Mouse (Mus musculus) intestine, embryonic 14.5 days (tissue): ENCODE measurements at regions not wholly inside any gene's neighbourhood (a gene's known extent, or its start where the extent isn't known, plus 50 kb on each side); places are given as distances from the start of the nearest gene placed in this dataset.
A peak's percentile ranks its signal among the peaks of the same experiment; 100 is the strongest.

Experiments used
- ATAC-seq: fragments of 200-750 bp; cut with Nextera tagmentation; replicated peaks from 2 replicates; pipeline ENCODE4 v1.8.0; 2017; ENCODE audit warnings: low read depth, moderate number of reproducible peaks, moderate TSS enrichment, moderate library complexity; ENCODE audit not compliant: low FRiP score, low TSS enrichment
- DNase-seq: peaks from one replicate; pipeline ENCODE4 v3.0.0-alpha.2; 2018; ENCODE audit warnings: low spot score
- H3K27ac ChIP-seq: fragments of 300-500 bp; sonication (generic); 2 replicates; pipeline ENCODE4 v1.5.1; 2014; ENCODE audit warnings: low read depth, mild to moderate bottlenecking, control low read depth
- H3K27me3 ChIP-seq: fragments of 300-500 bp; sonication (generic); replicated peaks from 2 replicates; pipeline ENCODE4 v1.6.1; 2014; ENCODE audit warnings: low read length, control low read depth; ENCODE audit not compliant: control insufficient read depth, insufficient read depth
- H3K36me3 ChIP-seq: fragments of 300-500 bp; sonication (generic); 2 replicates; pipeline ENCODE4 v1.6.1; 2014; ENCODE audit warnings: low read length, control low read depth; ENCODE audit not compliant: control insufficient read depth, insufficient read depth
- H3K4me1 ChIP-seq: fragments of 300-500 bp; sonication (generic); replicated peaks from 2 replicates; pipeline ENCODE4 v1.6.1; 2014; ENCODE audit warnings: low read length, control low read depth, mixed read lengths; ENCODE audit not compliant: control insufficient read depth, insufficient read depth
- H3K4me2 ChIP-seq: fragments of 300-500 bp; sonication (generic); 2 replicates; pipeline ENCODE4 v1.6.1; 2014; ENCODE audit warnings: low read length
- H3K4me3 ChIP-seq: fragments of 300-500 bp; sonication (generic); 2 replicates; pipeline ENCODE4 v1.5.1; 2014; ENCODE audit warnings: low read depth, low read length, control low read depth, mixed read lengths
- H3K9ac ChIP-seq: fragments of 300-500 bp; sonication (generic); 2 replicates; pipeline ENCODE4 v1.6.1; 2014; ENCODE audit warnings: mild to moderate bottlenecking, low read length
- H3K9me3 ChIP-seq: fragments of 300-500 bp; sonication (generic); 2 replicates; pipeline ENCODE4 v1.6.1; 2016; ENCODE audit warnings: low read length, control low read depth; ENCODE audit not compliant: control insufficient read depth
- WGBS: fragments of 180-500 bp; shearing (Covaris S2); extraction: QIAGEN DNeasy Blood & Tissue Kit; methylation state at CpG from one replicate; pipeline ENCODE4 v1.1.7; 2014; 5-methylcytosine and 5-hydroxymethylcytosine counted together

- no peaks in the 10 kb centered on the region for H3K36me3 ChIP-seq
- no peaks in the 10 kb centered on the region for H3K9me3 ChIP-seq
- no peak overlapping the region for H3K27ac ChIP-seq
- no peaks in the 10 kb centered on the region for H3K4me1 ChIP-seq
- H3K9ac ChIP-seq: no peak overlapping the region
- peak; percentile 7 for DNase-seq
- 89% methylated on average over 2 of the region's 2 CpGs for WGBS
- ATAC-seq: no peak
- no peak overlapping the region for H3K4me3 ChIP-seq
- H3K4me2 ChIP-seq: no peak overlapping the region
- no peaks in the 10 kb centered on the region for H3K27me3 ChIP-seq
Measured at GRCm38 (mm10) chr3:83576155-83576554, 190.0 kb upstream of the Sfrp2 start.

GRCm38 (mm10) chr3:83580766-83581165 is 185.4 kb upstream of the Sfrp2 start:
- H3K4me3 ChIP-seq: no peak overlapping the region
- H3K27me3 ChIP-seq: no peaks in the 10 kb centered on the region
- H3K4me2 ChIP-seq: no peak overlapping the region
- H3K27ac ChIP-seq: no peak overlapping the region
- no peaks in the 10 kb centered on the region for H3K36me3 ChIP-seq
- no peaks in the 10 kb centered on the region for H3K9me3 ChIP-seq
- ATAC-seq (no peak), DNase-seq (peak; percentile 4)
- no peak overlapping the region for H3K9ac ChIP-seq
- WGBS: 87% methylated on average over 4 of the region's 4 CpGs
- no peaks in the 10 kb centered on the region for H3K4me1 ChIP-seq

DNA sequence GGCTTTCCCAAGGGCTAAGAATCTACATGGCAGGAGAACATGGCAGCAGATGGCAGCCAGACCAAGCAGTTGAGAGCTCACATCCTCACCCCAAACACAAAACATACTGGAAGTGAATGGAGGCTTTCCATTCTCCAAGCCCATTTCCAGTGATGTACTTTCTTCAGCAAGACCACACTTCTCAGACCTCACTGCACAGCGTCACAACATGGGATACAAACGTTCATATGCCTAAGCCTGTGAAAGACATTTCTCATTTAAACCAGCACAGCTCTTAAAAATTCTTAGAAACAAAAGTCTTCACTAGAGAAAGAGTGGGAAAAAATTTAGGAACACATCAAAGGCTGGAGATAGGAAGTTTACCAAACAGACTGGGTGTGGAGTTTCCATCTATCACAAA is 183.9 kb upstream of the Sfrp2 start:
- Histone ChIP-seq H3K9ac (no peak overlapping the region), H3K36me3 (no peaks in the 10 kb centered on the region), H3K4me1 (no peaks in the 10 kb centered on the region), H3K27ac (no peak overlapping the region), H3K9me3 (no peaks in the 10 kb centered on the region), H3K4me3 (no peak overlapping the region), H3K27me3 (no peaks in the 10 kb centered on the region), H3K4me2 (no peak overlapping the region)
- DNase-seq (peak; percentile 6), ATAC-seq (no peak)
- WGBS: 77% methylated on average over 2 of the region's 2 CpGs

- ATAC-seq (no peak), DNase-seq (peak; percentile 12)
- H3K9me3 ChIP-seq: no peaks in the 10 kb centered on the region
- no peak overlapping the region for H3K27ac ChIP-seq
- H3K27me3 ChIP-seq: no peaks in the 10 kb centered on the region
- H3K4me2 ChIP-seq: no peak overlapping the region
- no peak overlapping the region for H3K4me3 ChIP-seq
- WGBS: 61% methylated on average over 8 of the region's 8 CpGs
- no peaks in the 10 kb centered on the region for H3K4me1 ChIP-seq
- H3K9ac ChIP-seq: no peak overlapping the region
- H3K36me3 ChIP-seq: no peaks in the 10 kb centered on the region
Measured at GRCm38 (mm10) chr3:83583071-83583672, 182.9 kb upstream of the Sfrp2 start.

GRCm38 (mm10) chr3:83586086-83586485 is 180.0 kb upstream of the Sfrp2 start:
- Histone ChIP-seq H3K4me3 (no peak overlapping the region), H3K9me3 (no peaks in the 10 kb centered on the region), H3K4me1 (no peaks in the 10 kb centered on the region), H3K36me3 (no peaks in the 10 kb centered on the region), H3K27me3 (no peaks in the 10 kb centered on the region), H3K4me2 (no peak overlapping the region), H3K27ac (no peak overlapping the region), H3K9ac (no peak overlapping the region)
- DNase-seq: peak; percentile 6
- WGBS: 79% methylated on average over 5 of the region's 5 CpGs
- no peak for ATAC-seq

- ATAC-seq (no peak), DNase-seq (no peak)
- Histone ChIP-seq H3K27ac (no peak overlapping the region), H3K9ac (no peak overlapping the region), H3K36me3 (no peaks in the 10 kb centered on the region), H3K4me3 (no peak overlapping the region), H3K4me1 (no peaks in the 10 kb centered on the region), H3K9me3 (no peaks in the 10 kb centered on the region), H3K27me3 (no peaks in the 10 kb centered on the region), H3K4me2 (no peak overlapping the region)
- WGBS: 75% methylated on average over 4 of the region's 4 CpGs
Measured at GRCm38 (mm10) chr3:83586551-83586950, 179.6 kb upstream of the Sfrp2 start.

DNA sequence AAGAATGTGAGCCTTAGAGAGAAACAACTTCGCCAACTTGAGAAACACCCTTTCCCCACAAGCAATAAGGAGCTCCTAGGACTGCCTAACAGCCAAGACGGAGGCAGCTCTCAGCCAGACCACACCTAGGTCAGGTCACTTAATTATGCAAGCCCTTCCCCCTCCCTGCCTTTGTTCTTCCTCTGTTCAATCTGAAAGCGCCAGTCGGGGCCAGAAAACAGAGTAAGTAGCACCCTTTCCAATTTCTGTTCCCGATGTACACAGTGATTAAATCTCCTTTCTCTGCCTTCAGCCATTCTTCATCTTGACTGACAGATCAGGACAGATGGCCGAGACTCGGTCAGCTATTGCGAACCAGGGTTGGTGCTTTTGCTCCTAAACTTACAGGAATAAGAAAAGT is 177.0 kb upstream of the Sfrp2 start:
- Histone ChIP-seq H3K9ac (no peak overlapping the region), H3K27me3 (no peaks in the 10 kb centered on the region), H3K4me3 (no peak overlapping the region), H3K4me1 (no peaks in the 10 kb centered on the region), H3K9me3 (no peaks in the 10 kb centered on the region), H3K27ac (no peak overlapping the region), H3K4me2 (no peak overlapping the region), H3K36me3 (no peaks in the 10 kb centered on the region)
- ATAC-seq (no peak), DNase-seq (peak; percentile 31)
- WGBS: 48% methylated on average over 8 of the region's 8 CpGs

DNA sequence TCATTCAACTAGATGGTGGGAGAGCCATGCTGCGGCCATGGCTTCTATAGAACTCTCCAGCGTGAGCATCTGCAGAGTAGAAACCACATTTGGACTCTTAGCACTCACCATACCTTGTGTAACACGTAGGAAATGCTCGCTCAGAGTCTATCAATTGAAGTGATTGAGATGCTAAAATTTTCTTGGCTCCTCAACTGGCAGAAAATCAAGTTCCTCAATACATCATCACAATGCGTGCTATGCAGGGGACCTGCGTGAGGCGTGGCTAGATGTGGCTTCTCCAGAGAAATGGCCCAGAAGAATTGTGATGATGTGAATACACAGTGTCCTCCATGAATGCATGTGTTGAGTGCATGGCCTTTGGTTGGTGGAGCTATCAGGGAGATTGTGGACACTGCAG is 174.9 kb upstream of the Sfrp2 start:
- ATAC-seq (no peak), DNase-seq (peak; percentile 34)
- Histone ChIP-seq H3K4me2 (no peak overlapping the region), H3K36me3 (no peaks in the 10 kb centered on the region), H3K27me3 (no peaks in the 10 kb centered on the region), H3K4me1 (no peaks in the 10 kb centered on the region), H3K4me3 (no peak overlapping the region), H3K27ac (no peak overlapping the region), H3K9me3 (no peaks in the 10 kb centered on the region), H3K9ac (no peak overlapping the region)
- 93% methylated on average over 7 of the region's 7 CpGs for WGBS

GRCm38 (mm10) chr3:83593321-83593720 is 172.8 kb upstream of the Sfrp2 start:
- Histone ChIP-seq H3K36me3 (no peaks in the 10 kb centered on the region), H3K9me3 (no peaks in the 10 kb centered on the region), H3K4me3 (no peak overlapping the region), H3K27ac (no peak overlapping the region), H3K4me2 (no peak overlapping the region), H3K27me3 (no peaks in the 10 kb centered on the region), H3K9ac (no peak overlapping the region), H3K4me1 (no peaks in the 10 kb centered on the region)
- DNase-seq: peak; percentile 25
- 88% methylated on average over 5 of the region's 5 CpGs for WGBS
- ATAC-seq: no peak
